Mouse (Mus musculus) liver, embryonic 14.5 days (tissue): Measurements from ENCODE around the gene Sdccag8. TPM values are rescaled to one million over a fixed set of nuclear protein-coding genes. Genes with fewer than 3 reads are reported as not detected.

ENCODE experiments used
- ATAC-seq: fragments of 200-750 bp; cut with Nextera tagmentation; 2 replicates; pipeline ENCODE4 v1.8.0; 2017; ENCODE audit warnings: moderate number of reproducible peaks, mild to moderate bottlenecking, moderate library complexity; ENCODE audit not compliant: insufficient read depth
- DNase-seq, 3 experiments: peaks; one replicate each; pipeline ENCODE4 v3.0.0-alpha.2; 2012 to 2013; ENCODE audit warnings: low read depth in 3 of 3, low spot score in 3 of 3
- H3K27ac ChIP-seq: fragments of 300-500 bp; sonication (generic); 2 replicates; pipeline ENCODE4 v1.5.1; 2014; ENCODE audit warnings: moderate library complexity, mild to moderate bottlenecking, control low read depth, inconsistent platforms
- H3K27me3 ChIP-seq: fragments of 300-500 bp; sonication (generic); 2 replicates; pipeline ENCODE4 v1.6.1; 2014; ENCODE audit warnings: mild to moderate bottlenecking, low read length, moderate library complexity; ENCODE audit not compliant: control insufficient read depth, insufficient read depth
- H3K36me3 ChIP-seq: fragments of 300-500 bp; sonication (generic); replicated peaks from 2 replicates; pipeline ENCODE4 v1.6.1; 2014; ENCODE audit warnings: low read depth; ENCODE audit not compliant: control insufficient read depth, insufficient read depth
- H3K4me1 ChIP-seq, 2 experiments: fragments of 200-500 bp in 1 of 2; fragments of 300-500 bp in 1 of 2; sonication (generic) in 1 of 2; replicated peaks; 2 replicates each; pipeline ENCODE4 v1.6.1; 2012 to 2014; ENCODE audit warnings: antibody characterized with exemption in 1 of 2, inconsistent platforms in 1 of 2, low read length in 1 of 2; ENCODE audit not compliant: control insufficient read depth in 2 of 2, insufficient read depth in 2 of 2
- H3K4me2 ChIP-seq: fragments of 300-500 bp; sonication (generic); 2 replicates; pipeline ENCODE4 v1.6.1; 2014; ENCODE audit warnings: low read depth, mild to moderate bottlenecking, control low read depth, moderate library complexity
- H3K4me3 ChIP-seq, 2 experiments: fragments of 200-500 bp in 1 of 2; fragments of 300-500 bp in 1 of 2; sonication (generic) in 1 of 2; 2 replicates each; pipeline ENCODE4 v1.5.1; 2012 to 2014; ENCODE audit warnings: low read depth in 2 of 2, low read length in 2 of 2, mild to moderate bottlenecking in 2 of 2, control low read depth in 1 of 2, inconsistent platforms in 1 of 2, moderate library complexity in 1 of 2; ENCODE audit not compliant: insufficient read depth in 1 of 2
- H3K9ac ChIP-seq: fragments of 300-500 bp; sonication (generic); replicated peaks from 2 replicates; pipeline ENCODE4 v1.6.1; 2014; ENCODE audit warnings: mild to moderate bottlenecking, control low read depth, moderate library complexity
- H3K9me3 ChIP-seq: fragments of 300-500 bp; sonication (generic); 2 replicates; pipeline ENCODE4 v1.6.1; 2016; ENCODE audit warnings: low read length, mixed read lengths; ENCODE audit not compliant: control insufficient read depth
- CTCF ChIP-seq: IDR thresholded peaks from 2 replicates; pipeline ENCODE4 v1.5.1; 2016; ENCODE audit warnings: antibody characterized with exemption, low read depth, control low read depth
- EP300 ChIP-seq: IDR thresholded peaks from 2 replicates; pipeline ENCODE4 v1.6.1; 2016; ENCODE audit warnings: antibody characterized with exemption, low read depth
- WGBS: fragments of 180-500 bp; shearing (Covaris S2); extraction: QIAGEN DNeasy Blood & Tissue Kit; methylation state at CpG from one replicate; pipeline ENCODE4 v1.1.7; 2014; ENCODE audit not compliant: insufficient replicate concordance; 5-methylcytosine and 5-hydroxymethylcytosine counted together
- polyA plus RNA-seq, 2 experiments: library from polyadenylated mRNA; depleted of rRNA in 1 of 2; stranded (reverse) in 1 of 2; unstranded in 1 of 2; fragments of >200 nt; fragmentation: Nextera tagmentation in 1 of 2; extraction: Ambion mirVana in 1 of 2; gene quantifications; 2 replicates each; pipeline versions ENCODE4 v1.2.1 to v1.2.3; 2012 to 2014

Sdccag8 gene
- polyA plus RNA-seq, 2 experiments = 2.7 to 5.1 TPM

- Histone ChIP-seq H3K27me3 (no peaks in the 10 kb centered on the region), H3K4me1 (no peaks in the 10 kb centered on the region), H3K36me3 (no peaks in the 10 kb centered on the region), H3K27ac (no peak overlapping the region), H3K4me3 (no peak overlapping the region), H3K9ac (no peak overlapping the region), H3K9me3 (no peaks in the 10 kb centered on the region), H3K4me2 (no peak overlapping the region)
- DNase-seq = no peak
- TF ChIP-seq EP300 (no peak), CTCF (no peak)
- ATAC-seq = no peak
- WGBS = 80% methylated on average over 2 of the region's 2 CpGs
These were observed 101.5 kb downstream of the Sdccag8 start for GRCm38 (mm10) chr1:176915946-176916345.

GRCm38 (mm10) chr1:176919486-176919885, 105.0 kb downstream of the Sdccag8 start:
- Histone ChIP-seq H3K27me3 (no peaks in the 10 kb centered on the region), H3K36me3 (no peaks in the 10 kb centered on the region), H3K4me3 (no peak overlapping the region), H3K4me1 (no peaks in the 10 kb centered on the region), H3K4me2 (no peak overlapping the region), H3K9me3 (no peaks in the 10 kb centered on the region), H3K27ac (no peak overlapping the region), H3K9ac (no peak overlapping the region)
- TF ChIP-seq EP300 = no peak
- no peak for TF ChIP-seq CTCF
- DNase-seq (no peak), ATAC-seq (no peak)
- WGBS = 81% methylated on average over 12 of the region's 12 CpGs

- TF ChIP-seq EP300 (no peak), CTCF (no peak)
- DNase-seq = no peak
- no peaks in the 10 kb centered on the region for H3K36me3 ChIP-seq
- H3K27me3 ChIP-seq = no peaks in the 10 kb centered on the region
- H3K4me1 ChIP-seq = no peaks in the 10 kb centered on the region
- H3K4me3 ChIP-seq = no peak overlapping the region
- 81% methylated on average over 5 of the region's 5 CpGs for WGBS
- H3K4me2 ChIP-seq = no peak overlapping the region
- H3K9me3 ChIP-seq = no peaks in the 10 kb centered on the region
- no peak overlapping the region for H3K9ac ChIP-seq
- ATAC-seq = no peak
- no peak overlapping the region for H3K27ac ChIP-seq
These were observed 108.4 kb downstream of the Sdccag8 start for GRCm38 (mm10) chr1:176922842-176923241.

- Histone ChIP-seq H3K27me3 (no peaks in the 10 kb centered on the region), H3K36me3 (no peaks in the 10 kb centered on the region), H3K4me1 (no peaks in the 10 kb centered on the region), H3K9ac (no peak overlapping the region), H3K9me3 (no peaks in the 10 kb centered on the region), H3K4me3 (no peak overlapping the region), H3K4me2 (no peak overlapping the region), H3K27ac (no peak overlapping the region)
- DNase-seq (no peak), ATAC-seq (no peak)
- WGBS = 72% methylated on average over 5 of the region's 5 CpGs
- TF ChIP-seq CTCF (no peak), EP300 (no peak)
These were observed 111.5 kb downstream of the Sdccag8 start for GRCm38 (mm10) chr1:176926009-176926408.

GRCm38 (mm10) chr1:176927312-176927711, 112.9 kb downstream of the Sdccag8 start:
- 77% methylated on average over 9 of the region's 9 CpGs for WGBS
- H3K4me3 ChIP-seq = no peak overlapping the region
- no peaks in the 10 kb centered on the region for H3K4me1 ChIP-seq
- H3K27me3 ChIP-seq = no peaks in the 10 kb centered on the region
- H3K27ac ChIP-seq = no peak overlapping the region
- ATAC-seq = no peak; the same call in 1 of the 2 replicates
- TF ChIP-seq EP300 (no peak), CTCF (no peak)
- H3K9me3 ChIP-seq = no peaks in the 10 kb centered on the region
- no peak overlapping the region for H3K4me2 ChIP-seq
- no peak overlapping the region for H3K9ac ChIP-seq
- no peaks in the 10 kb centered on the region for H3K36me3 ChIP-seq
- no peak for DNase-seq
